Mouse (Mus musculus): ENCODE results near the gene Kif26b. TPM values are rescaled to one million over a fixed set of nuclear protein-coding genes. Genes with fewer than 3 reads are reported as not detected.
A peak's percentile ranks its signal among the peaks of the same experiment; 100 is the strongest.

Kif26b gene
- polyA plus RNA-seq, 1 experiment from 2014 or later: 10.0 TPM

DNA sequence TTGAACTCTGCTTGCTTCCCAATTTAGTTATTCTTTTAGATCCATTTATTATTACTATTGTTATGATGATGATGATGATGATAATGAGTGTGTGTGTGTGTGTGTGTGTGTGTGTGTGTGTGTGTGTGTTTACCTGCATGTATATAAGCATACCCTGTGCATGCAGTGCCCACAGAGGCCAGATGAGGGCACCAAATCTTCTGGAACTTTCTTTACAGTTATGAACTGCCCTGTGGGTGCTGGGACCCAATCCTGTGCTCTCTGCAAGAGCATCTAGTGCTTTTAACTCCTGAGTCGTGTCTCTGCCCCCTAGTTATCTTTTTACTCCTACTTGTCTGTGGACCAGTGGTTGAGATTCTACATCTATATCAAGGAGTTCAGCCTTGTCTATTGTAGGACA is 219.7 kb downstream of the Kif26b start:
- H3K9ac ChIP-seq: no peak overlapping the region
- no peaks in the 10 kb centered on the region for H3K36me3 ChIP-seq (replicated peaks)
- no peak for ATAC-seq (replicated peaks)
- WGBS: 87% methylated on average over 1 of the region's 1 CpGs
- H3K4me2 ChIP-seq: no peak overlapping the region
- no peak overlapping the region for H3K4me3 ChIP-seq
- no peaks in the 10 kb centered on the region for H3K27me3 ChIP-seq (replicated peaks)
- peak overlapping the region; percentile 49; the same call in 1 of the 2 replicates for H3K27ac ChIP-seq
- peaks cover 4% of the 10 kb centered on the region; the same call in 1 of the 2 replicates for H3K4me1 ChIP-seq
- H3K9me3 ChIP-seq: no peaks in the 10 kb centered on the region

DNA sequence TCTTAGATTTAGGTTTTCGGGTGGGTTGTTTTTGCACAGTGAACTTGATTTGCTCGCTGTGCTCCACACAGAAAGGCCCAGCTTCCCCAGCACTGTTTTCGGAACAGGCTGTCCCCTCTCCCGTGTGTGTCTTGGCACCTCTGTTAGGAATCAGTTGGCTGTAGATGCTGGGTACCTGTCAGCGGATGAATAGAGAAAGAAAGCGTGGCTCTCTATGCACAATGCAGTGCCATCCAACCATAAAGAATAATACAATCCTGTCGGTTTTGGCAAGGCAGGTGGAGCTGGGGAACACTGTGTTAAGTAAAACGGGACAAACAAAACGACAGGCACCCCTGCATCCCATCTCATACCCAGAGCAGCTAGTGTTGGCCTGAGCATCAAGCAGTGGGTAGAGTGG is 220.9 kb downstream of the Kif26b start:
- 81% methylated on average over 9 of the region's 9 CpGs for WGBS
- H3K4me1 ChIP-seq: no peaks in the 10 kb centered on the region
- H3K27me3 ChIP-seq (replicated peaks): no peaks in the 10 kb centered on the region
- no peak overlapping the region for H3K4me3 ChIP-seq
- H3K27ac ChIP-seq: no peak overlapping the region
- no peak overlapping the region for H3K9ac ChIP-seq
- no peaks in the 10 kb centered on the region for H3K9me3 ChIP-seq
- H3K36me3 ChIP-seq (replicated peaks): no peaks in the 10 kb centered on the region
- no peak overlapping the region for H3K4me2 ChIP-seq
- ATAC-seq (replicated peaks): no peak

DNA sequence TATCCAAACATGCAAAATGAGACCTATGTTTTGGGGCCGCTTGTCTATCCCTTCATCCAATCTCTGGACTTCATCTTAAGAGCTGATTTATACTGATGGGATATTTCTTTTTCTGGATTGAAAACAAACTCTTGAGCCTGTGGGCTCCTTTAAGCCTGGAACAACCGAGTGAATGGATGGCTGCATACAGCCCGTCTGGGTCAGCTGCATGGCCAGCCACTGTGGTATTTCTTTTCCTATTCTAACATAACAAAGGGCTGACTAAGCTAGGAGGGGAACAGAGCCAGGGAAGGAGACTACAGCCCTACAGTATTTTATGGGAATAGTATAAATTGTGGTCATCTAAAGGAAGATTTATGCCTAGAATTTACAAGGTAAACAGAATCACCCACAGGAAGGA is 229.5 kb downstream of the Kif26b start:
- 51% methylated on average over 3 of the region's 3 CpGs for WGBS
- Histone ChIP-seq H3K27me3 (replicated peaks) (no peaks in the 10 kb centered on the region), H3K4me2 (no peak overlapping the region), H3K27ac (no peak overlapping the region), H3K9me3 (no peaks in the 10 kb centered on the region), H3K9ac (no peak overlapping the region), H3K4me1 (no peaks in the 10 kb centered on the region; the same call in 1 of the 2 replicates), H3K36me3 (replicated peaks) (no peaks in the 10 kb centered on the region), H3K4me3 (no peak overlapping the region)
- no peak for ATAC-seq (replicated peaks)

DNA sequence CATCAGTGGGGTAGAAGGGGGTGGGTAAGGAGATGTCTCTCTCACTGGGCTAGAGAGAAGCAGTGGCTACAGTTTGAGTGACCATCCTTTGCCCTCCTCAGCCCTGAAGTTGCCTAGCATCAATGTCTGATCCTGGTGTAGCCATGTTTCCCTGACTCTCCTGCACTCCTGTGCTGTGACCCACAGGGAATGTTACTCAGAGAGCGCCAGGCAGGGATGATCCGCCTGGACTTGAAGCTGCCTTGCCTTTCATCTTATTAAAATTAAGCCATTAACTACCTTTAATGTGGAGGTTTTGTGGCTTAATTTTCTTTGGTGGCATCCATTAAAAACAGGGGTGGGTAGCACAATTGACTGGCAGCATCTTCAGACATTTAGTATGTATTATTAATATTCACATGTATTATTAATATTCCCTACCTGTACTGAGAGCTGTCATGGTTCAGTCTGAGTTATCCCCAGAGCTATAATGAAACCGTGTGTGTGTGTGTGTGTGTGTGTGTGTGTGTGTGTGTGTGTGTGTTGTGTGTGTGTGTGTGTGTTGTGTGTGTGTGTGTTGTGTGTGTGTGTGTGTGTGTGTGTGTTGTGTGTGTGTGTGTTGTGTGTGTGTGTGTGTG is 233.3 kb downstream of the Kif26b start:
- Histone ChIP-seq H3K9ac (no peak overlapping the region), H3K27ac (peak overlapping the region; percentile 45; the same call in 1 of the 2 replicates), H3K4me3 (no peak overlapping the region), H3K9me3 (no peaks in the 10 kb centered on the region), H3K27me3 (replicated peaks) (no peaks in the 10 kb centered on the region), H3K36me3 (replicated peaks) (no peaks in the 10 kb centered on the region), H3K4me1 (no peaks in the 10 kb centered on the region; the same call in 1 of the 2 replicates), H3K4me2 (no peak overlapping the region)
- WGBS: 65% methylated on average over 3 of the region's 3 CpGs
- ATAC-seq (replicated peaks): peak; percentile 69

DNA sequence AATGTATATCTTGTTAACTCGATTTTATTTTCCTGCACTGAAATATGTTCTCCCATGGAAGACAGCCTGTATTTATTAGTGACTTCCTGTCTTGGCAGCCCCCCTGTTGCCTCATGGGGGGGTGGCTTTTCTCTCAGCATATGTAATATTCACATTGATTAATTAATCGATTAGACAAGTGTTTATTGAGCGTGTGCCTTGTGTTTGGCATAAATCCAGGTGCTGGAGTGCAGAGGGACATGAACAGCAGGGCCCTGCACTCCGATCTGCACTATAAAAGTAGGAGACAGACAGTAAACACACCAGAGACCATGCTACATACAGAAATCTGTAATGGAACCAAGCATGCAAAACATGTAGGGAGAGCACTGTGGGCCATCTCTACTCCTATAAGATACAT is 236.0 kb downstream of the Kif26b start:
- 73% methylated on average over 4 of the region's 4 CpGs for WGBS
- H3K4me2 ChIP-seq: no peak overlapping the region

DNA sequence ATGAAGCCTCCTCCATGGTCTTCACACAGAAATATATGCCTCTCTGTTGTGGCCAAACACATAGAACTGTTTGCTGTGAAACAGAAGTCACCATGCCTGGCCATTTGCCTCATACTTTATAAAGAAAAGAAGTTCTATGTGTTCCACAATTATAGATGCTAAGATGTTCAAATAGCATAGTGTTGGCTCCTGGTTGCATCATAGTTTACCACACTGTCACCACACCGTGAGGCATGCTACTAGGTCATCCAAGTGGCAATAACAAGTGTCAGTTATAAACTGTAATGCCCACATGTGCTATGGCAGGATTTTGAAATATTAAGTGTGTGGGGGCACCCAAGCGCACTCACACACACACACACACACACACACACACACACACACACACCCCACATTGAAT is 236.7 kb downstream of the Kif26b start:
- H3K9ac ChIP-seq: no peak overlapping the region
- no peaks in the 10 kb centered on the region for H3K36me3 ChIP-seq (replicated peaks)
- no peak overlapping the region for H3K4me2 ChIP-seq
- no peak overlapping the region for H3K4me3 ChIP-seq
- H3K27ac ChIP-seq: no peak overlapping the region
- H3K27me3 ChIP-seq (replicated peaks): no peaks in the 10 kb centered on the region
- no peaks in the 10 kb centered on the region for H3K9me3 ChIP-seq
- ATAC-seq (replicated peaks): no peak
- no peaks in the 10 kb centered on the region; the same call in 1 of the 2 replicates for H3K4me1 ChIP-seq
- WGBS: 75% methylated on average over 2 of the region's 2 CpGs

More for the DNA sequence above, 236.0 kb downstream of the Kif26b start:
- no peaks in the 10 kb centered on the region for H3K27me3 ChIP-seq (replicated peaks)
- ATAC-seq (replicated peaks): no peak
- no peaks in the 10 kb centered on the region; the same call in 1 of the 2 replicates for H3K4me1 ChIP-seq
- no peak overlapping the region for H3K27ac ChIP-seq
- no peaks in the 10 kb centered on the region for H3K9me3 ChIP-seq
- no peak overlapping the region for H3K9ac ChIP-seq
- H3K4me3 ChIP-seq: no peak overlapping the region
- H3K36me3 ChIP-seq (replicated peaks): no peaks in the 10 kb centered on the region

DNA sequence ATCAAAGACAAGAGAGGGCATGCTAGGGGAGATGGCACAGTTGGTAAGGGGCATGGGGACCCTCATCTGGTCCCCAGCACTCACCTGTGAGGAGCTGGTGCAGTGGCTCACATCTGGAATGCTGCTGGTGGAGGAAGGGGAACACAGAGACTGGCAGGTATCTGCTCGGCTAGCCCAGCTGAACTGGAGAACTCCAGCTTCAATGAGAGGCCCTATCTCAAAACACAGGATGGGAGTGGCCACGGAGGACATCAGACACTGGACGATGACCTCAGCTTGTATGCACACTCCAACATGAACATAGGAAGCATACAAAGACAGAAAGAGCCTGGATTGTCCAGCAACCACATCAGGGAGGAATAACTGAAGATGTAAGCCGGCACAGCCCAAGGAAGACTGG is 240.1 kb downstream of the Kif26b start:
- no peak overlapping the region for H3K9ac ChIP-seq
- no peaks in the 10 kb centered on the region for H3K9me3 ChIP-seq
- no peaks in the 10 kb centered on the region for H3K36me3 ChIP-seq (replicated peaks)
- no peaks in the 10 kb centered on the region for H3K4me1 ChIP-seq
- H3K4me3 ChIP-seq: no peak overlapping the region
- 88% methylated on average over 4 of the region's 4 CpGs for WGBS
- no peaks in the 10 kb centered on the region for H3K27me3 ChIP-seq (replicated peaks)
- H3K4me2 ChIP-seq: no peak overlapping the region
- no peak for ATAC-seq (replicated peaks)
- no peak overlapping the region for H3K27ac ChIP-seq

DNA sequence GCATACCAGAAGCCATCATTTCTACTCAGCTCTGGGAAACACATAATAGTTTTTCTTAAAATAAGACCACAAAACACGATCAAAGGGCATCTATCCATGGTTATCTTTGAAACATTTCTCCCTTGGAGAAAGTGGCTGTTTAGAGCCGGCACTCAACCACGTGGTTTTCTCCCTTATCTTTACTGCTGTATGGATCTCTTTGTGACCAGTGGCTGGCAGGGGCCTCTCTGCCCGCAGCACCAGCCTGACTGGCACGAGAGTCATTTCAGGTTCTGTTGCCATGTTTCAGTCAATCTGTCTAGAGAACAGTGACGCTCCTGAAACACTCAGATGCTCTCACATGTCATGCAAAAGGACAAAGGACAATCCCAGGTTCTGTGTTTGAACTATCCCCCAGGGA is 241.1 kb downstream of the Kif26b start:
- no peaks in the 10 kb centered on the region for H3K36me3 ChIP-seq (replicated peaks)
- WGBS: 80% methylated on average over 6 of the region's 6 CpGs
- no peak overlapping the region for H3K4me2 ChIP-seq
- no peak overlapping the region for H3K27ac ChIP-seq
- H3K9me3 ChIP-seq: no peaks in the 10 kb centered on the region
- H3K27me3 ChIP-seq (replicated peaks): no peaks in the 10 kb centered on the region
- H3K4me1 ChIP-seq: no peaks in the 10 kb centered on the region
- ATAC-seq (replicated peaks): no peak
- no peak overlapping the region for H3K9ac ChIP-seq
- H3K4me3 ChIP-seq: no peak overlapping the region

DNA sequence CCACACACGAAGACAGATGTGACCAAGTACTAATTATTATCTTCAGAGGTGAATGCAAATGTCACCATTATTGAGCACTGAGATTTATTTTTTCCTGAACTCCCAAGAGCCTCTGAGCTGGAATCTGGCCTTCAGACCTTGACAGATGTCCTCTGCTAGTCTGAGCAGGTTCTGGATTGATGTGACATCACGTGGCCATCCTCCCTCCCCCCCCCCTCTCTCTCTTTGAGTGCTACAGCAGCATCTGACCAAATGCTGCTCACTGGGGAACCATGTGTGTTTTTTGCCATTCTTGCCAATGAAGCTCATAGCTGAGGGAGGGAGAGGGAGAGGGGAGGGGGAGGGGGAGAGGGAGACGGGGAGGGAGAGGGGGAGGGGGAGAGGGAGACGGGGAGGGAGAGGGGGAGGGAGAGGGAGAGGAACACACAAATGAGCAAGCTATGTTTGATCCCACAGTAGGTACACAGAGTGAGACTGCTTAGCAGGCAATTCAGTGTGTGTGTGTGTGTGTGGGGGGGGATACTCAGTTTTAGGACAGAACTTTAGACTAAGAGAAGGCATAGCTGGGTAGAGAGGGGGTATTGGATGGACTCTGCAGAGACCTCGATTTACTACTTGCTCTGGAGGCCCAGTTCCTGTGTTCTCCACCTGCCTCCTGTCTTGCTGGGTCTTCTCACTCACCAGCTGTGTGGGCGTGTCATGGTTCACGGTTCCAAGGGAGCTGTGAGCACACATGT is 241.9 kb downstream of the Kif26b start:
- H3K36me3 ChIP-seq (replicated peaks): no peaks in the 10 kb centered on the region
- H3K4me2 ChIP-seq: no peak overlapping the region
- H3K9ac ChIP-seq: no peak overlapping the region
- H3K27me3 ChIP-seq (replicated peaks): no peaks in the 10 kb centered on the region
- H3K4me3 ChIP-seq: no peak overlapping the region
- no peak; the same call in 1 of the 2 replicates for ATAC-seq (replicated peaks)
- no peak overlapping the region for H3K27ac ChIP-seq
- WGBS: 70% methylated on average over 5 of the region's 7 CpGs
- H3K9me3 ChIP-seq: no peaks in the 10 kb centered on the region
- H3K4me1 ChIP-seq: no peaks in the 10 kb centered on the region

DNA sequence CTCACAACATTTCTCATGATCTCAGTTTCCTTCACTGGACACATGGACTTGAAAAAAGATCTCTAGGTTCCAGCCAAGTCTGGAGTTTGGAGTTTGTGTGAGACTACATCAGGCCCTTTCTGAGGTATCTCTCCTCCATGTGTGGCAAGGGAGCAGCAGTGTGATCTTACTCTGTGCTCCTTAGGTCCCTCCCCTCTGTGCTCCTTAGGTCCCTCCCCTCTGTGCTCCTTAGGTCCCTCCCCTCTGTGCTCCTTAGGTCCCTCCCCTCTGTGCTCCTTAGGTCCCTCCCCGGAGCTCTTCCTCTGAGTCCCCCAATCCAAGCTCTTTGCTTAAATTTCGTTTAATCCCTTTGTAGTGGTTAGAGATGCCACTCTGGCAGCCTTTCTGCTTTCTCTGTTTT is 250.8 kb downstream of the Kif26b start:
- Histone ChIP-seq H3K27ac (no peak overlapping the region), H3K9me3 (no peaks in the 10 kb centered on the region), H3K9ac (no peak overlapping the region), H3K4me1 (no peaks in the 10 kb centered on the region), H3K4me3 (no peak overlapping the region), H3K36me3 (replicated peaks) (no peaks in the 10 kb centered on the region), H3K4me2 (no peak overlapping the region), H3K27me3 (replicated peaks) (no peaks in the 10 kb centered on the region)
- ATAC-seq (replicated peaks): no peak
- WGBS: 15% methylated on average over 2 of the region's 2 CpGs

DNA sequence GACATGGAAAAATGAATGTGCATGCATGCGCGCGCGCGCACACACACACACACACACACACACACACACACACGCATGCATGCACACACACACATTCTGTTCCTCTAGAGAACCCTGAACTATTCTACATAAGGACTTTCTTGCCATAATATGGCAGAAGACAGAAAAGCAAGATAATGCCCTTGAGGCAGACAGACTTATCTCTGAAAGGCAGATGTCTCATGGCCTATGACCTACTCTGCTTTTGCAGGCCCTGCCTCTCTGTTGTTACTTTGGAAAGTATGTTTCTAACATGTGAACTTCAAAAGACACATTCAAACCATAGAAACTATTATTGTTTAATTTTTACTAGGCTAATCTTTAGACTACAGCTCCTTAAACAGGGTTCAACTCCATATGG is 255.1 kb downstream of the Kif26b start:
- Histone ChIP-seq H3K4me3 (no peak overlapping the region), H3K27me3 (replicated peaks) (no peaks in the 10 kb centered on the region), H3K4me2 (no peak overlapping the region), H3K4me1 (no peaks in the 10 kb centered on the region), H3K9me3 (no peaks in the 10 kb centered on the region), H3K36me3 (replicated peaks) (no peaks in the 10 kb centered on the region), H3K27ac (no peak overlapping the region), H3K9ac (no peak overlapping the region)
- ATAC-seq (replicated peaks): no peak
- 97% methylated on average over 6 of the region's 6 CpGs for WGBS

DNA sequence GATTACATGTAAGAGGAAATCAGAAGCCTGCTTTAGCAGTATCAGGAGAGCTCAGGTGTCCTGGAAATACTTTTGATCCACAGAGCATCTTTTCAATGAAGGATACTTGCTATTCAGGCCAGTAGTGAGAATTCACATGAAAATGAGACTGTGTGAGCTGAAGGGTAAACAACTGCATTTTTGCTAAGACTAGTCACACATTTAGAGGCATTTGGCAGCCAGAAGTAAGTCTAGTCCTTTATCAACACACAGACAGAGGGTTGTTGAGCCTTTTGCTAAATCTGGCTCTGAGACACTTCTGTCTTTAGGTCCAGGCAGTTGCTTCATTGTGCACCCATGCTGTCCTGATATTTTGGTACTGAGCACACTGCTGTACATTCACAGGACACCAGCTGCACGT is 262.3 kb downstream of the Kif26b start:
- 75% methylated on average over 1 of the region's 1 CpGs for WGBS
- ATAC-seq (replicated peaks): no peak
- H3K4me3 ChIP-seq: no peak overlapping the region
- no peaks in the 10 kb centered on the region for H3K27me3 ChIP-seq (replicated peaks)
- no peak overlapping the region for H3K9ac ChIP-seq
- no peaks in the 10 kb centered on the region for H3K4me1 ChIP-seq
- no peaks in the 10 kb centered on the region for H3K9me3 ChIP-seq
- H3K4me2 ChIP-seq: no peak overlapping the region
- no peaks in the 10 kb centered on the region for H3K36me3 ChIP-seq (replicated peaks)
- no peak overlapping the region for H3K27ac ChIP-seq

DNA sequence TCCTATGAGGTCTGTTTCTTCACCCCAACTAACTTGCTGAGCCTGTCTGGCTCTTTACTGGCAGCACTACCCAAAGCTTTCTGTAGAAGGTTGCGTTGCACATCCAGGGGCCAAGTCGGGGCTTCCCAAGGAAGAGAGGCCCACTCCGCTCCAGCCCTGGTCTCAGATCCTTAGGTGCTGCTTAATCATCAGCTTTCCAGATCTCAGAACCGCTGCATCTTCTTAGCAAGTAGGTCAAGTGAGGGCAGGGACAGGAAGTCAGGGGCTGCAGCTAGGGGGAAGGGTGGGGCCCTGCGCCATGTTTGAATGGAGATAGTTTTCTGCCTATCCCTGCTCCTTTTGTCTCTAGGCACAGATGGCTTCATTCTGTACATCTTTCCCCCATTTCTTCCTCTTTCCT is 263.8 kb downstream of the Kif26b start:
- no peak overlapping the region for H3K4me3 ChIP-seq
- no peaks in the 10 kb centered on the region for H3K36me3 ChIP-seq (replicated peaks)
- no peak overlapping the region for H3K4me2 ChIP-seq
- H3K27ac ChIP-seq: no peak overlapping the region
- H3K9ac ChIP-seq: no peak overlapping the region
- no peaks in the 10 kb centered on the region for H3K27me3 ChIP-seq (replicated peaks)
- peaks cover 4% of the 10 kb centered on the region; the same call in 1 of the 2 replicates for H3K4me1 ChIP-seq
- H3K9me3 ChIP-seq: no peaks in the 10 kb centered on the region
- ATAC-seq (replicated peaks): no peak
- WGBS: 90% methylated on average over 5 of the region's 5 CpGs
